Mouse (Mus musculus) G1E (cell line): ENCODE results near the gene 2310002L09Rik. TPM values are rescaled to one million over a fixed set of nuclear protein-coding genes. Genes with fewer than 3 reads are reported as not detected.
"Not testable (repeated sequence)": the region's sequence is repeated elsewhere in the genome, so short reads cannot be mapped to it uniquely, and the experiment has no call there.

Experiments used
- ATAC-seq: 2 replicates; pipeline ENCODE4 v1.8.0; 2016; ENCODE audit warnings: mild to moderate bottlenecking; ENCODE audit not compliant: insufficient number of reproducible peaks, poor library complexity, low FRiP score, severe bottlenecking; ENCODE audit errors: extremely low read depth
- DNase-seq: peaks from one replicate; pipeline ENCODE4 v3.0.0; 2012; ENCODE audit warnings: low spot score
- H3K27me3 ChIP-seq: 2 replicates; pipeline ENCODE4 v1.6.1; 2012; ENCODE audit warnings: mild to moderate bottlenecking, low read length, inconsistent platforms; ENCODE audit not compliant: insufficient read depth
- H3K36me3 ChIP-seq: replicated peaks from 2 replicates; pipeline ENCODE3; 2012; ENCODE audit warnings: mild to moderate bottlenecking, inconsistent platforms
- H3K4me1 ChIP-seq: 2 replicates; pipeline ENCODE4 v1.6.1; 2012; ENCODE audit warnings: low read depth, low read length, inconsistent platforms, mixed read lengths; ENCODE audit not compliant: insufficient read depth
- H3K4me3 ChIP-seq: 2 replicates; pipeline ENCODE4 v1.5.1; 2012; ENCODE audit warnings: low read depth, mild to moderate bottlenecking, inconsistent platforms, low read length, moderate library complexity, mixed read lengths
- H3K9me3 ChIP-seq: replicated peaks from 2 replicates; pipeline ENCODE4 v1.6.1; 2012; ENCODE audit warnings: inconsistent platforms
- CTCF ChIP-seq: IDR thresholded peaks from 2 replicates; pipeline ENCODE4 v1.5.1; 2012; ENCODE audit warnings: low read depth, low read length, inconsistent platforms, mixed read lengths
- GATA1 ChIP-seq: IDR thresholded peaks from 2 replicates; pipeline ENCODE4 v1.6.1; 2012; ENCODE audit warnings: borderline replicate concordance, low read length, inconsistent platforms, mixed read lengths
- GATA2 ChIP-seq: IDR thresholded peaks from 2 replicates; pipeline ENCODE4 v1.6.1; 2012; ENCODE audit warnings: low read depth, low read length, inconsistent platforms, borderline replicate concordance
- POLR2AphosphoS5 ChIP-seq: IDR thresholded peaks from 2 replicates; pipeline ENCODE4 v1.6.1; 2012; ENCODE audit warnings: low read depth, low read length, inconsistent platforms; ENCODE audit not compliant: insufficient replicate concordance
- TAL1 ChIP-seq: conservative IDR thresholded peaks from 2 replicates; pipeline ENCODE4 v1.6.1; 2012; ENCODE audit warnings: low read depth, low read length, inconsistent platforms, mixed read lengths
- polyA plus RNA-seq: library from polyadenylated mRNA; stranded (reverse); fragments of >175 nt; gene quantifications from 2 replicates; pipeline ENCODE4 v1.2.3, GENCODE M21; 2012
- total RNA-seq, 2 experiments: library from RNA; stranded (forward) in 1 of 2; stranded (reverse) in 1 of 2; fragments of 200-1000 nt in 1 of 2; fragments of >200 nt in 1 of 2; fragmentation: Nextera tagmentation in 1 of 2; gene quantifications; 2 replicates each; pipeline ENCODE4 v1.2.3; 2014 to 2017

Gene 2310002L09Rik
- total RNA-seq (2014; fragmentation: Nextera tagmentation), result not detected in 2 replicates
- not detected in 2 replicates for total RNA-seq (2017)
- not detected in 2 replicates for polyA plus RNA-seq

GRCm38 (mm10) chr4:73950375-73950896 is at the start of gene 2310002L09Rik:
TSS of gene 2310002L09Rik (minus strand) at chr4:73950846.
- Histone ChIP-seq H3K27me3 (no peaks in the 10 kb centered on the region), H3K4me1 (no peaks in the 10 kb centered on the region), H3K36me3 (no peaks in the 10 kb centered on the region), H3K4me3 (no peak within 1 kb of the TSS), H3K9me3 (no peaks in the 10 kb centered on the region)
- ATAC-seq, result no peak
- TF ChIP-seq CTCF, result no peak
- TF ChIP-seq GATA1, result no peak
- no peak for TF ChIP-seq POLR2AphosphoS5
- TF ChIP-seq TAL1, result no peak
- no peak for TF ChIP-seq GATA2
- DNase-seq, result no peak

GRCm38 (mm10) chr4:73980454-73980853 is 29.8 kb upstream of the 2310002L09Rik start:
- ATAC-seq, result no peak
- H3K4me3 ChIP-seq, result no peak overlapping the region
- TF ChIP-seq TAL1, result no peak
- no peak for TF ChIP-seq CTCF
- TF ChIP-seq GATA1, result no peak
- no peak for TF ChIP-seq POLR2AphosphoS5
- TF ChIP-seq GATA2, result no peak
- DNase-seq, result no peak
- 0 out of 2 replicates have a peak, but pooled peaks cover 2% of the 10 kb centered on the region for H3K9me3 ChIP-seq
- H3K36me3 ChIP-seq, result no peaks in the 10 kb centered on the region
- no peaks in the 10 kb centered on the region for H3K27me3 ChIP-seq
- H3K4me1 ChIP-seq, result no peaks in the 10 kb centered on the region

GRCm38 (mm10) chr4:73920660-73921059 is 30.0 kb downstream of the 2310002L09Rik start, which contains the start of gene Gm11756:
TSS of gene Gm11756 (minus strand) at chr4:73920760.
- not testable (repeated sequence) for H3K4me3 ChIP-seq, ATAC-seq

GRCm38 (mm10) chr4:73905853-73906252 is 44.8 kb downstream of the 2310002L09Rik start, which contains the start of gene Gm13871:
TSS of gene Gm13871 (minus strand) at chr4:73905953.
- not testable (repeated sequence) for ATAC-seq, H3K4me1 ChIP-seq, H3K27me3 ChIP-seq, DNase-seq, H3K36me3 ChIP-seq, H3K9me3 ChIP-seq, H3K4me3 ChIP-seq

More at GRCm38 (mm10) chr4:73920660-73921059, 30.0 kb downstream of the 2310002L09Rik start, which contains the start of gene Gm11756:
- not testable (repeated sequence) for H3K27me3 ChIP-seq, H3K4me1 ChIP-seq, H3K36me3 ChIP-seq, DNase-seq, H3K9me3 ChIP-seq

- H3K27me3 ChIP-seq, H3K9me3 ChIP-seq, H3K4me1 ChIP-seq, H3K36me3 ChIP-seq, H3K4me3 ChIP-seq, ATAC-seq, DNase-seq: not testable (repeated sequence)
These were observed 59.6 kb downstream of the 2310002L09Rik start, which contains the start of gene Gm11757 for GRCm38 (mm10) chr4:73891012-73891411. TSS of gene Gm11757 (minus strand) at chr4:73891112.

Other genes starting within 250 kb of the 2310002L09Rik start
- not detected in 2 replicates for gene Rasef, start 159.9 kb downstream of the 2310002L09Rik start, total RNA-seq (2014; fragmentation: Nextera tagmentation)
- 0.05 TPM in 1 of 2 replicates, not detected in the other for gene Rasef, start 159.9 kb downstream of the 2310002L09Rik start, total RNA-seq (2017)
- not detected in 2 replicates for gene Rasef, start 159.9 kb downstream of the 2310002L09Rik start, polyA plus RNA-seq
- not detected in 2 replicates for gene Gm11758, start 74.6 kb downstream of the 2310002L09Rik start, total RNA-seq (2014; fragmentation: Nextera tagmentation)
- not detected in 2 replicates for gene Gm11758, start 74.6 kb downstream of the 2310002L09Rik start, total RNA-seq (2017)
- not detected in 2 replicates for gene Gm11758, start 74.6 kb downstream of the 2310002L09Rik start, polyA plus RNA-seq
- gene Gm11757, start 59.7 kb downstream of the 2310002L09Rik start, total RNA-seq (2014; fragmentation: Nextera tagmentation), result not detected in 2 replicates
- gene Gm11757, start 59.7 kb downstream of the 2310002L09Rik start, total RNA-seq (2017), result not detected in 2 replicates
- gene Gm11757, start 59.7 kb downstream of the 2310002L09Rik start, polyA plus RNA-seq, result not detected in 2 replicates
- not detected in 2 replicates for gene Gm13871, start 44.9 kb downstream of the 2310002L09Rik start, total RNA-seq (2014; fragmentation: Nextera tagmentation)
- not detected in 2 replicates for gene Gm13871, start 44.9 kb downstream of the 2310002L09Rik start, total RNA-seq (2017)
- gene Gm13871, start 44.9 kb downstream of the 2310002L09Rik start, polyA plus RNA-seq, result not detected in 2 replicates
- gene Gm11756, start 30.1 kb downstream of the 2310002L09Rik start, total RNA-seq (2014; fragmentation: Nextera tagmentation), result not detected in 2 replicates
- gene Gm11756, start 30.1 kb downstream of the 2310002L09Rik start, total RNA-seq (2017), result not detected in 2 replicates
- not detected in 2 replicates for gene Gm11756, start 30.1 kb downstream of the 2310002L09Rik start, polyA plus RNA-seq
- gene Frmd3, start 62.6 kb upstream of the 2310002L09Rik start, total RNA-seq (2014; fragmentation: Nextera tagmentation), result not detected in 2 replicates
- gene Frmd3, start 62.6 kb upstream of the 2310002L09Rik start, total RNA-seq (2017), result 0.16 and 0.17 TPM in 2 replicates
- not detected in 2 replicates for gene Frmd3, start 62.6 kb upstream of the 2310002L09Rik start, polyA plus RNA-seq